Mouse (Mus musculus): ENCODE data around the gene Gnb1l. TPM values are rescaled to one million over a fixed set of nuclear protein-coding genes. Genes with fewer than 3 reads are reported as not detected.

Gene Gnb1l
- polyA plus RNA-seq, 1 experiment: 9.3 TPM

Other genes starting within 250 kb of the Gnb1l start
- 32.5 and 45.0 TPM in 2 replicates for gene Ranbp1, start 250.0 kb upstream of the Gnb1l start, polyA plus RNA-seq (2012; rRNA removed)
- not detected in 2 replicates for gene Gm49776, start 240.4 kb upstream of the Gnb1l start, polyA plus RNA-seq (2012; rRNA removed)
- 18.3 and 19.3 TPM in 2 replicates for gene Dgcr8, start 209.5 kb upstream of the Gnb1l start, polyA plus RNA-seq (2012; rRNA removed)
- 31.0 and 43.2 TPM in 2 replicates for gene Tango2, start 150.6 kb upstream of the Gnb1l start, polyA plus RNA-seq (2012; rRNA removed)
- 56.5 and 57.9 TPM in 2 replicates for gene Arvcf, start 150.5 kb upstream of the Gnb1l start, polyA plus RNA-seq (2012; rRNA removed)
- 15.9 and 22.6 TPM in 2 replicates for gene Txnrd2, start 72.3 kb upstream of the Gnb1l start, polyA plus RNA-seq (2012; rRNA removed)
- gene Comt, start 71.9 kb upstream of the Gnb1l start, polyA plus RNA-seq (2012; rRNA removed): 412 and 687 TPM in 2 replicates
- gene Rtl10, start 188 bp downstream of the Gnb1l start, polyA plus RNA-seq (2012; rRNA removed): 6.2 and 7.1 TPM in 2 replicates
- gene Tbx1, start 92.0 kb downstream of the Gnb1l start, polyA plus RNA-seq (2012; rRNA removed): 0.76 and 2.5 TPM in 2 replicates
- gene Gp1bb, start 123.7 kb downstream of the Gnb1l start, polyA plus RNA-seq (2012; rRNA removed): 0.51 and 0.53 TPM in 2 replicates
- 2.1 and 4.8 TPM in 2 replicates for gene Gm49601, start 127.7 kb downstream of the Gnb1l start, polyA plus RNA-seq (2012; rRNA removed)
- gene Sept5, start 131.2 kb downstream of the Gnb1l start, polyA plus RNA-seq (2012; rRNA removed): 11.9 and 13.7 TPM in 2 replicates